Mouse (Mus musculus) liver, postnatal 0 days (tissue): Measurements from ENCODE around the gene Nutm2.
"Not testable (repeated sequence)": the region's sequence is repeated elsewhere in the genome, so short reads cannot be mapped to it uniquely, and the experiment has no call there.

Experiments used
- CTCF ChIP-seq: sonication (generic); IDR thresholded peaks from 2 replicates; pipeline ENCODE4 v1.5.1; 2016; ENCODE audit warnings: antibody characterized with exemption, low read depth
- EP300 ChIP-seq: IDR thresholded peaks from 2 replicates; pipeline ENCODE4 v1.6.1; 2016; ENCODE audit warnings: antibody characterized with exemption, low read depth, mild to moderate bottlenecking

DNA sequence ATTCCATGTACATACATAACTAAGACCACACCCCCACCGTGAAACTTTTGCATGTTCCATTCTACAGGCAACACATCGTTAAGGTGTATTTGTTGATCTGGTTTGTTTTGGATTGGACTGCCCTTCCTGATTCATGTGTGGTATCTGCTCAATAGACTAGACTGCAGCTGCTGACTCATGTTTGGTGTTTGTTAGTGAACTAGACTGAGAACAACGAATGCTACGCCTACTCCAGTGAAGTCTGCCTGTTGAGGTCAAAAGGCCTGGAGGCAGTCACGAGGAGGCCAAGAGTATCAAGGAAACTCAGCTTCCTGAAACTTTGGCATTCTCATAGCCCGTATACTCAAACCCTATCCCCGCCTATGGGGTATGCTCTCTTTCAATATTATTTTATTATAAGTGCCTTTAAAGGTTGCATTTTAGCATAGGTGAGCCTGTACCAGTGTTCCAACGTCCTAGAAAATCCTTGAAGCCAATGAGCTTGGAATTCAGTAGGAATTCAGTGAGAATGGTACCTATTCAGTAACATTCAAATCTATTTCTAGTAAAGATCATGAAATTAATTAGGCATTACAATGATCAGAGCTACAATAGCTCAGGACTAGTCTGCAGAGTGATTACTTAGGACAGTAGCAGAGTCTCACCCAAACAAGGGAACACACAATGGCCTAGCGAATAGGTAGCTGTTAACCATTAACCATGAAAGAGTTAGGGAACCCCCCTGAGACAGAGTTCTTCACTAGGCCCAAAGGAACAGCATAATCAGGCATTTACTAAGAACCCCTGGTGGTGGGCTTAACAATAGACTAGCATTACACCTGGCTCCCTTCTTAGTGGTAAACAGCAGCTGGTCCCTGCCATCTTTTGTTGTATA, 43.6 kb downstream of the Nutm2 start:
- TF ChIP-seq CTCF, EP300: not testable (repeated sequence)
